Mouse (Mus musculus): Measurements from ENCODE around the gene Vps18. TPM values are rescaled to one million over a fixed set of nuclear protein-coding genes. Genes with fewer than 3 reads are reported as not detected.

Gene Vps18
- polyA plus RNA-seq, 1 experiment from 2014 or later = 33.6 TPM

DNA sequence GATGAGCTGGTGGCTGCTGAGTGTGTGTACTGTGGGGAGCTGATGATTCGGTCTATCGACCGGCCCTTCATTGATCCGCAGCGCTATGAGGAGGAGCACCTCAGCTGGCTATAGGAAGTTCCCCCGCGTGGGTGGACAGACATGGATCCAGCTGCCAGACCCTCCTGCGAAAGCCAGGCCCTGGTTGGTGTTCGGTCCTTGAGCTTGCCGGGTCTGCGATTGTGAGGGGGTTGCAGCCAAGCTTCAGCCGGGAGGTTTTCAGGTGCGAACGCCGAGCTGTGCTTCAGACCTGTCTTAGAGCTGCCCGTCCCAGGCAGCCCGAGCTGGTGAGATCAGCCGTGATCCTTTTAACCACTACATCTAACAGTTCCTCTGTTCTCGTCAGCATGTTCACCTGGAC lies 9.0 kb downstream of the Vps18 start:
- H3K4me3 ChIP-seq (replicated peaks; ENCODE audit: low read length) = no peak overlapping the region
- no peak overlapping the region for H3K9ac ChIP-seq (replicated peaks; ENCODE audit: low read depth, low read length)
- no peak for ATAC-seq
- no peak overlapping the region for H3K27ac ChIP-seq (ENCODE audit: low read length)
- peaks cover 31% of the 10 kb centered on the region for H3K36me3 ChIP-seq (ENCODE audit: control insufficient read depth, insufficient read depth)
- H3K9me3 ChIP-seq (ENCODE audit: control insufficient read depth, low read length) = no peaks in the 10 kb centered on the region
- WGBS = 93% methylated on average over 19 of the region's 19 CpGs
- peaks cover 15% of the 10 kb centered on the region for H3K4me1 ChIP-seq (replicated peaks; ENCODE audit: control insufficient read depth, insufficient read depth, low read length)
- H3K27me3 ChIP-seq (replicated peaks; ENCODE audit: control insufficient read depth, insufficient read depth, low read length) = no peaks in the 10 kb centered on the region
- H3K4me2 ChIP-seq (ENCODE audit: low read length) = no peak overlapping the region

DNA sequence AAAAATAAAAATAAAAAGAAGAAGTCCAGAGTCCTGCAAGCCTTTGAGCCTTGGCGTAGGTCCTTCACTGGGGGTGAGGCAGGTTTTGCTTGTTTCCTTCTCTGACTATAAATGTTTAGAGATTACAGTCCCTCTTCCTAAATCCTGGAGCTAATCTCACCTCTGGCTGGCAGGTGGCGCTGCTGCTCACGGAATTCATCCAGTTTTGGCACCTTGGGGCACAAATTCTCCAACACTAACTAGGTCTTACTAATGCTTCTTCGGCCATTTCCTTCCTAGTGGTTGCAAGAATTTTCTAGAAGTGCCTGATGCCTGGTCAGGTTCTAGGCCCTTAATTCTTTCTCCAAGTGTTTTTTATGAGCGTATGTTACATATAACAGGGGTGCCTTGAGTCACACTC lies 9.8 kb downstream of the Vps18 start:
- 43% methylated on average over 5 of the region's 5 CpGs for WGBS
- H3K27me3 ChIP-seq (replicated peaks; ENCODE audit: control insufficient read depth, insufficient read depth, low read length) = no peaks in the 10 kb centered on the region
- no peaks in the 10 kb centered on the region for H3K9me3 ChIP-seq (ENCODE audit: control insufficient read depth, low read length)
- no peak overlapping the region for H3K4me2 ChIP-seq (ENCODE audit: low read length)
- H3K4me3 ChIP-seq (replicated peaks; ENCODE audit: low read length) = no peak overlapping the region
- H3K4me1 ChIP-seq (replicated peaks; ENCODE audit: control insufficient read depth, insufficient read depth, low read length) = peaks cover 15% of the 10 kb centered on the region
- H3K27ac ChIP-seq (ENCODE audit: low read length) = no peak overlapping the region
- no peak for ATAC-seq
- peaks cover 29% of the 10 kb centered on the region for H3K36me3 ChIP-seq (ENCODE audit: control insufficient read depth, insufficient read depth)
- no peak overlapping the region for H3K9ac ChIP-seq (replicated peaks; ENCODE audit: low read depth, low read length)

DNA sequence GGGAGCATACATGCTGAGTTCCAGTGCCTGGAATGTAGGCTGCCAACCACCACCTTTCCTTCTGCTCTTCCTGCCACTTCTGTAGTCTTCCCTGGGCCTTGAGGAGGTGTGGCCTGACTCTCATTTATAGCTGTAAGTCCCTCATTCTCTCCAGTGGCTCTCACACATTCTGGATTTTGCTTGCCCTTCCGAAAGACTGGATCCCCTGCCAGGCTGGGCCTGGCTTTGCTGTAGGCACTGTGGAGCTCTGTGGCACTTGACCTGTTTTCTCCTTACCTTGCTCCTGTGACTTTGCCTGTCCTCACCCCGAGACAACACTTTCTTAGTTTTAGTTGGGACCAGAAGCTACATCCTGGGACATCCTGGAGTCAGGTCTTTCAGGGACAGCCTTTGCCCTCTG lies 10.3 kb downstream of the Vps18 start:
- Histone ChIP-seq H3K27me3 (replicated peaks; ENCODE audit: control insufficient read depth, insufficient read depth, low read length) (no peaks in the 10 kb centered on the region), H3K27ac (ENCODE audit: low read length) (no peak overlapping the region), H3K4me3 (replicated peaks; ENCODE audit: low read length) (no peak overlapping the region), H3K36me3 (ENCODE audit: control insufficient read depth, insufficient read depth) (peaks cover 29% of the 10 kb centered on the region), H3K9me3 (ENCODE audit: control insufficient read depth, low read length) (no peaks in the 10 kb centered on the region), H3K4me2 (ENCODE audit: low read length) (no peak overlapping the region), H3K4me1 (replicated peaks; ENCODE audit: control insufficient read depth, insufficient read depth, low read length) (peaks cover 15% of the 10 kb centered on the region), H3K9ac (replicated peaks; ENCODE audit: low read depth, low read length) (no peak overlapping the region)
- ATAC-seq = no peak
- WGBS = 88% methylated on average over 2 of the region's 2 CpGs

DNA sequence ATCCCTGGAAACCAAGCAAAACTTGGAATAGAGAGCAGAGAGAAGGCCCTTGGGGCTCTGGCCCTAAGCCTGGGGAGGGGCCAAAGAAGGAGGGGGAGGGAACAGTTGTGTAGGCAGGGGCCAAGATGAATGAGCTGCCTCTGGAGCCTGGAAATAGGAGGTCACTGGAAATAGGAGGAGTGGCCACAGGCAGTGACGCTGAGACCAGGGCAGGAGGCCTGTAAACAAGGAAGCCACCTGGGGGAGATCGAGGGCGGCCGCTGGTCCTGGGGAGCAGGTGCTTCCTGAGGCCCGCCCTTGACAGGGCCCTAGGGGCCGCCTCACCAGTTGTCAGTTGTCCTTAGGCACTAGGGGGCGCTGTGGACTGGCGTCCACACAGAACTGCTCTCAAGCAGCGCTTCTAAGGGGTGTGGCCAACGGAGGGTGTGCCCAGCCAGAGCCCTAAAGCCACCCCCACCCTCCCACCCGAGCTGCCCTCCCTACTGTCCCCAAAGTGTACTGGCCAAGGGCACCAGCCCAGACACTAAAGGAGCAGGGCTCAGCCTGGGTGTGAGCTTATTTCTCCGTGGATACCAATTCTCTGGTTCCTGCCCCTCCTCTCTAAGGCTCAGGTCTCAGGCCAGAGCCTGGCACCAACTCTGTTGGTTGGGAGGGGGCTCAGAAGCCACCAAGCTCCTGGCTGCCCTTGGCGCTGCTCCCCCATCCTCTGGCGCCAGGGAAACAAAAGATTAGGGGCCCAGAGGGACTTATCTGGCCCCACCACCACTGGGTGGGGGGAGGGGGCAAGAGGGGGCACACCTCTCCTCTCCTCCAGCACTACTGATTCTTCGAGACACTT lies 11.7 kb downstream of the Vps18 start:
- Histone ChIP-seq H3K4me1 (replicated peaks; ENCODE audit: control insufficient read depth, insufficient read depth, low read length) (peaks cover 17% of the 10 kb centered on the region), H3K9ac (replicated peaks; ENCODE audit: low read depth, low read length) (no peak overlapping the region), H3K4me3 (replicated peaks; ENCODE audit: low read length) (no peak overlapping the region), H3K9me3 (ENCODE audit: control insufficient read depth, low read length) (no peaks in the 10 kb centered on the region), H3K27me3 (replicated peaks; ENCODE audit: control insufficient read depth, insufficient read depth, low read length) (no peaks in the 10 kb centered on the region), H3K27ac (ENCODE audit: low read length) (peak overlapping the region; percentile 46), H3K4me2 (ENCODE audit: low read length) (0 out of 2 replicates have a peak overlapping the region, but pooled peaks have one; percentile 0), H3K36me3 (ENCODE audit: control insufficient read depth, insufficient read depth) (peaks cover 24% of the 10 kb centered on the region)
- 6% methylated on average over 15 of the region's 15 CpGs for WGBS
- ATAC-seq = peak; percentile 60

DNA sequence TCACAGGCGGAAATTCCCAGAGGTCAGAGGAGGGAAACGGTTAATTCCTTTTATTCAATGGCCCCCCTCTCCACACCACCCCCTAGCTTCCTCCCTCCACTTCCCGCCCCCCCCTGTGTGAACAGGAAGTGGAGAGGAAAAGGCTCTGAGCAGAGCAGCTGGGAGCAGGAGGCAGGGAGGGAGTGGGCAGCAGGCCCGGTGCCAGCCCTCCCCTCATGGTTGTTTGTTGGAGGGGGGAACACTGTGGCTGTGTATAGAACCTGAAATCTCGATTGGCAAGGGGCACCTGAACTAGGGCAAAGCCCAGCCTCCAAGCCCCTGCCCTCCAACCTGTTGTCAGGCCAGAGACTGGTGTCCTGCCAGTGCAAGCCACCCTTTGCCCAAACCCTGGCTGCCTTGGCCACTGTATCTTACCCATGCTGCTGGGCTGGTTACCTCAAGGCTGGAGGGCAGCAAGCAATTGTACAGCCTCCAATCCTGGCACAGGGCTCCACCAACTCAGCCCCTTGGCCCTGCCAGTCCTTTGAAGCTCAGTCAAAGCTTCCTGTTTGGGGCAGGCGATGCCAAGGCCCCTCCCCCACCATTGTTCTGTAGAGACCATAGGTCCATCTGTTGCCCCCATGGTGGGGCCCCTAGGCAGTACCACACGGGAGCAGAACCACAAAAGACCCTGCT lies 12.4 kb downstream of the Vps18 start:
- WGBS = 31% methylated on average over 7 of the region's 7 CpGs
- Histone ChIP-seq H3K9ac (replicated peaks; ENCODE audit: low read depth, low read length) (no peak overlapping the region), H3K36me3 (ENCODE audit: control insufficient read depth, insufficient read depth) (peaks cover 22% of the 10 kb centered on the region), H3K4me2 (ENCODE audit: low read length) (no peak overlapping the region), H3K27ac (ENCODE audit: low read length) (peak overlapping the region; percentile 46), H3K4me1 (replicated peaks; ENCODE audit: control insufficient read depth, insufficient read depth, low read length) (peaks cover 17% of the 10 kb centered on the region), H3K4me3 (replicated peaks; ENCODE audit: low read length) (no peak overlapping the region), H3K9me3 (ENCODE audit: control insufficient read depth, low read length) (no peaks in the 10 kb centered on the region), H3K27me3 (replicated peaks; ENCODE audit: control insufficient read depth, insufficient read depth, low read length) (no peaks in the 10 kb centered on the region)
- peak; percentile 71 for ATAC-seq

DNA sequence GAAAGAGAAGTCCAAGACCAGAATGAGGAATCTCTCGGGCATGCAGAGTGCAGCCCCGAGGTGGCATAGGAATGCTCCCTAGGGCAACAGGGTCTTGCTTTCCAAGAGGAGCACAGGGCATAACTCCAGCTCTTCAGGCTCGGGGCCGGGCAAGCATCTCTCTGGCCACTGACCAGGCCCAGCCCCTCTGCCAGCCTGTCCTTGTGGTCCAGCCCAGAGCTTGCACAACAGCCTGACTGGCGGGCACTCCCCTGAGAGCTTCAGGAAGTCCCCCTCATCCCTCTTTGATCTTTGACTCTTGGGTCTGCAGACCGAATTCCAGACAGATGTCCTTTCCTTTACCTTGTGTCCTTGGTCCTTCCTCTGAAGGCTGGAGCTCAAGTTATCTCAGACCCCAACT lies 14.3 kb downstream of the Vps18 start:
- no peaks in the 10 kb centered on the region for H3K9me3 ChIP-seq (ENCODE audit: control insufficient read depth, low read length)
- no peak overlapping the region for H3K4me3 ChIP-seq (replicated peaks; ENCODE audit: low read length)
- no peak overlapping the region for H3K9ac ChIP-seq (replicated peaks; ENCODE audit: low read depth, low read length)
- no peak overlapping the region for H3K27ac ChIP-seq (ENCODE audit: low read length)
- no peak overlapping the region for H3K4me2 ChIP-seq (ENCODE audit: low read length)
- ATAC-seq = no peak
- H3K36me3 ChIP-seq (ENCODE audit: control insufficient read depth, insufficient read depth) = peaks cover 8% of the 10 kb centered on the region
- no peaks in the 10 kb centered on the region for H3K27me3 ChIP-seq (replicated peaks; ENCODE audit: control insufficient read depth, insufficient read depth, low read length)
- WGBS = 86% methylated on average over 6 of the region's 6 CpGs
- peaks cover 17% of the 10 kb centered on the region for H3K4me1 ChIP-seq (replicated peaks; ENCODE audit: control insufficient read depth, insufficient read depth, low read length)

DNA sequence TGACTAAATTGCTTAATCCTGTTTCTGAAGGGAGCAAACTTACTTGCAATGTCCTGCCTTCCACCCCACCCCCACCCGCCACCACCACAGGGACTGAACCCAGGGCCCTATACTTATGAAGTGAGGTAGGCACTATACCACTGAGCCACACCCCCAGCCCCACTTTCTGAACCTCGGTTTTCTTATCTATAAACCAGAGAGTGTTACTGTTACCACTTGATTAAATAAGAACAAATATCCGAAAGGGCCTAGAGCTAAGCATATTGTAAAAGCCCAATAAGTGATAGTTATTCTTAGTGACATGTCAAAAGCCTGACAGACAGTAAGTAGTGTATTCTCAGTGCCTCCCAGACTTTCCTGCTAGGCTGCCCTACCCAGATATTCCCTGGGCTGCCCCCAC lies 15.9 kb downstream of the Vps18 start:
- ATAC-seq = no peak
- no peaks in the 10 kb centered on the region for H3K9me3 ChIP-seq (ENCODE audit: control insufficient read depth, low read length)
- H3K4me3 ChIP-seq (replicated peaks; ENCODE audit: low read length) = no peak overlapping the region
- H3K4me1 ChIP-seq (replicated peaks; ENCODE audit: control insufficient read depth, insufficient read depth, low read length) = peaks cover 17% of the 10 kb centered on the region
- no peak overlapping the region for H3K27ac ChIP-seq (ENCODE audit: low read length)
- H3K9ac ChIP-seq (replicated peaks; ENCODE audit: low read depth, low read length) = no peak overlapping the region
- H3K36me3 ChIP-seq (ENCODE audit: control insufficient read depth, insufficient read depth) = no peaks in the 10 kb centered on the region; the same call in 1 of the 2 replicates
- WGBS = 57% methylated on average over 3 of the region's 3 CpGs
- no peaks in the 10 kb centered on the region for H3K27me3 ChIP-seq (replicated peaks; ENCODE audit: control insufficient read depth, insufficient read depth, low read length)
- H3K4me2 ChIP-seq (ENCODE audit: low read length) = no peak overlapping the region

DNA sequence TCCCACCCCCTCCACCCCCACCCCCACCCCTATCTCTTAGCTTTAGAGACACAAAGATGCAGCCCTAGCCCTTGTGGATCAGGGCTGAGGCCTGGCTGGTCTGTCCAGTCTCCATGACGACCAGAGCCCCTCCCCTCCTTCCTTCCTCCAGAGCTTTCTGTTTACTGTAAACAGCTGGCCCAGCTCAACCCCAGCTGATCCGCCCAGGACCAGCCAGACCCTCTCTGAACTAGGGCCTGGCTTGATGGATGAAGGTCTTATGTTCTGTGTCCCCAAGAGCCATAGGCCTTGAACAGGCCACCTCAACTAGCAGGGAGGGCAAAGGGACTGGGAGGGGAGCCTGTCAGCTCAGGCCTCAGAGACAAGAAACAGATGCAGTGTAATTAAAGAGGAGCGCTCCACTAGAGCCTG lies 16.3 kb downstream of the Vps18 start:
- no peaks in the 10 kb centered on the region for H3K36me3 ChIP-seq (ENCODE audit: control insufficient read depth, insufficient read depth)
- no peak overlapping the region for H3K4me3 ChIP-seq (replicated peaks; ENCODE audit: low read length)
- H3K4me2 ChIP-seq (ENCODE audit: low read length) = no peak overlapping the region
- no peak overlapping the region for H3K27ac ChIP-seq (ENCODE audit: low read length)
- no peaks in the 10 kb centered on the region for H3K9me3 ChIP-seq (ENCODE audit: control insufficient read depth, low read length)
- peaks cover 16% of the 10 kb centered on the region for H3K4me1 ChIP-seq (replicated peaks; ENCODE audit: control insufficient read depth, insufficient read depth, low read length)
- no peaks in the 10 kb centered on the region for H3K27me3 ChIP-seq (replicated peaks; ENCODE audit: control insufficient read depth, insufficient read depth, low read length)
- 0 out of 2 replicates have a peak overlapping the region, but pooled peaks have one; percentile 20 for H3K9ac ChIP-seq (replicated peaks; ENCODE audit: low read depth, low read length)
- ATAC-seq = 0 out of 2 replicates have a peak, but pooled peaks have one; percentile 6
- 24% methylated on average over 3 of the region's 3 CpGs for WGBS

DNA sequence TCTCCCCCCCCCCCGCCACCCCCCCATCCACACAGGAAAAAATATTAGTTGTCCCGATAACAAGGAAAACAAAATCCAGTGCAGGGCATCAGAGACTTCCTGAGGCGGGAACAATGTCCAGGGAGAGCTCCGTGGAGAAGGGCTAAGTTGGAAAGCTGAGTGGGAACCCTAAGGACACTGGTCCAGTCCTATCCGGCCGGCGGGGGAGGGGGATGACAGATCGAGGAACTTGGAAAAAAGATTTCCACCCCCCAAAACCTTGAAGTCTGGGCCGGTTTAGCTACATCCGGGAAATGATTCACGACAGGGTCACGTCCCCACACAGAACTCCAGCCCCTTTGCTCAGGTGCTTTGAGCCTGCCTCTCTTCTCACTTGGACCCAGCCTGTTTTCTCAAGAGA lies 23.0 kb downstream of the Vps18 start:
- peaks cover 7% of the 10 kb centered on the region for H3K4me1 ChIP-seq (replicated peaks; ENCODE audit: control insufficient read depth, insufficient read depth, low read length)
- WGBS = 57% methylated on average over 12 of the region's 12 CpGs
- H3K4me2 ChIP-seq (ENCODE audit: low read length) = no peak overlapping the region
- no peak for ATAC-seq
- no peak overlapping the region for H3K4me3 ChIP-seq (replicated peaks; ENCODE audit: low read length)
- H3K27me3 ChIP-seq (replicated peaks; ENCODE audit: control insufficient read depth, insufficient read depth, low read length) = peaks cover 20% of the 10 kb centered on the region; the same call in 1 of the 2 replicates
- H3K36me3 ChIP-seq (ENCODE audit: control insufficient read depth, insufficient read depth) = no peaks in the 10 kb centered on the region
- H3K27ac ChIP-seq (ENCODE audit: low read length) = no peak overlapping the region
- H3K9me3 ChIP-seq (ENCODE audit: control insufficient read depth, low read length) = peaks cover 2% of the 10 kb centered on the region; the same call in 1 of the 2 replicates
- H3K9ac ChIP-seq (replicated peaks; ENCODE audit: low read depth, low read length) = no peak overlapping the region
